ENCODE assay signal across 18 mouse cellular contexts in genomic region chr2:34448756-34449155, GRCm38 (mm10).
"Had no signal": no experiment of that assay in that cellular context is flagged by ENCODE, and none has a peak within 500 bp of the region (broad histone marks: within the 10 kb centered on the region; RNA-seq: fewer than 3 reads in every experiment).

No protein-coding gene starts in this region.

- H3K27ac ChIP-seq: liver, embryonic 15.5 days; lung, embryonic 15.5 days; midbrain, embryonic 10.5 days; midbrain, embryonic 12.5 days; midbrain, embryonic 15.5 days; neural tube, embryonic 13.5 days; neural tube, embryonic 15.5 days; stomach, embryonic 15.5 days; stomach, postnatal 0 days had no signal

- H3K27me3 ChIP-seq: liver, embryonic 15.5 days; lung, embryonic 15.5 days; midbrain, embryonic 12.5 days; midbrain, embryonic 15.5 days; neural tube, embryonic 15.5 days; stomach, embryonic 15.5 days had no signal

- ATAC-seq: liver, postnatal 0 days; midbrain, embryonic 15.5 days had no signal

- H3K9ac ChIP-seq: liver, embryonic 15.5 days; liver, postnatal 0 days; lung, embryonic 15.5 days; midbrain, embryonic 12.5 days; midbrain, embryonic 15.5 days; neural tube, embryonic 13.5 days; neural tube, embryonic 15.5 days; stomach, embryonic 15.5 days had no signal

- DNase-seq: liver, postnatal 0 days; lung, adult 2 months; lung, postnatal 10 days; lung, postnatal 4 days; right cerebral cortex, postnatal 14 days; thymus, adult 2 months; thymus, postnatal 25 days; thymus, postnatal 4 days had no signal

- H3K4me1 ChIP-seq: liver, embryonic 15.5 days; midbrain, embryonic 10.5 days had no signal

- H3K4me2 ChIP-seq: liver, embryonic 15.5 days; lung, embryonic 15.5 days; midbrain, embryonic 12.5 days; midbrain, embryonic 15.5 days; neural tube, embryonic 13.5 days; neural tube, embryonic 15.5 days; stomach, embryonic 15.5 days had no signal

- H3K4me3 ChIP-seq: liver, embryonic 15.5 days; lung, embryonic 15.5 days; midbrain, embryonic 10.5 days; midbrain, embryonic 12.5 days; midbrain, embryonic 15.5 days; myocyte; neural tube, embryonic 13.5 days; neural tube, embryonic 15.5 days; stomach, embryonic 15.5 days had no signal

- H3K36me3 ChIP-seq: midbrain, embryonic 15.5 days; neural tube, embryonic 13.5 days; stomach, embryonic 15.5 days had no signal

- H3K9me3 ChIP-seq: liver, embryonic 15.5 days; lung, embryonic 15.5 days; midbrain, embryonic 10.5 days; midbrain, embryonic 12.5 days; midbrain, embryonic 15.5 days; neural tube, embryonic 13.5 days; neural tube, embryonic 15.5 days; stomach, embryonic 15.5 days had no signal
